Mouse (Mus musculus) heart, embryonic 10.5 days (tissue): ENCODE results near the gene Slc8a1. TPM values are rescaled to one million over a fixed set of nuclear protein-coding genes. Genes with fewer than 3 reads are reported as not detected.

Experiments used
- DNase-seq: peaks from one replicate; pipeline ENCODE4 v3.0.0-alpha.2; 2017; ENCODE audit warnings: low spot score
- H3K27ac ChIP-seq: fragments of 300-500 bp; sonication (generic); 2 replicates; pipeline ENCODE4 v1.5.1; 2016; ENCODE audit warnings: mild to moderate bottlenecking
- H3K27me3 ChIP-seq: fragments of 300-500 bp; sonication (generic); 2 replicates; pipeline ENCODE4 v1.6.1; 2016; ENCODE audit warnings: mild to moderate bottlenecking; ENCODE audit not compliant: poor library complexity, insufficient read depth, severe bottlenecking
- H3K36me3 ChIP-seq: fragments of 300-500 bp; sonication (generic); 2 replicates; pipeline ENCODE4 v1.6.1; 2016; ENCODE audit warnings: mild to moderate bottlenecking, moderate library complexity
- H3K4me1 ChIP-seq: fragments of 300-500 bp; sonication (generic); 2 replicates; pipeline ENCODE4 v1.6.1; 2016; ENCODE audit warnings: mild to moderate bottlenecking
- H3K4me3 ChIP-seq: fragments of 300-500 bp; sonication (generic); 2 replicates; pipeline ENCODE4 v1.5.1; 2016; ENCODE audit warnings: mild to moderate bottlenecking, moderate library complexity
- H3K9me3 ChIP-seq: fragments of 300-500 bp; sonication (generic); 2 replicates; pipeline ENCODE4 v1.6.1; 2016; ENCODE audit warnings: mild to moderate bottlenecking, moderate library complexity
- WGBS: fragments of 180-500 bp; shearing (Covaris S2); methylation state at CpG from one replicate; pipeline ENCODE4 v1.1.7; 2016; 5-methylcytosine and 5-hydroxymethylcytosine counted together
- polyA plus RNA-seq: library from polyadenylated mRNA; unstranded; fragments of >200 nt; fragmentation: Nextera tagmentation; extraction: Ambion mirVana; gene quantifications from 2 replicates; pipeline ENCODE4 v1.2.1, GENCODE M21; 2016

Gene Slc8a1
- polyA plus RNA-seq, 1 experiment from 2014 or later, result 58.1 TPM

DNA sequence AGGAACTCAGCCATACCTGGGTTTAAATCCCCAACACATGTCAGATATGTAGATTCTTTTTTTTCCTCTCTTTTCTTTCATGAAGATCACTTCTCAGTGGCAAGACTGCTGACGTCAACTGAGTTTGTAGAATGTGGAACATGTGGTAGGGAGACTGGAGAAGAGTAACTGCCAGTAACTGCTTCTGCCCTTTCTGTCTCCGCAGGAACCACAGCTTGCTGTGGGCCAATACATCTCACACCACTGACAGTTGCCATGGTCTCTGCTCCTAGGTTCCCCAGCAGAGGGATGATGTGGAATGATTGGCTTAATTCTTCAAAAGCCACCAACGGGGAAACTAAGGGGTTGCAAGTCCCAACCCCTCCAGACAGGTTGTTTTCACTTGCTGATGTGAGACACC lies 33.4 kb downstream of the Slc8a1 start:
- DNase-seq, result no peak
- WGBS, result 40% methylated on average over 3 of the region's 3 CpGs
- H3K36me3 ChIP-seq, result peaks cover 43% of the 10 kb centered on the region
- H3K4me3 ChIP-seq, result no peak overlapping the region
- H3K9me3 ChIP-seq, result no peaks in the 10 kb centered on the region
- peaks cover 11% of the 10 kb centered on the region; the same call in 1 of the 2 replicates for H3K4me1 ChIP-seq
- H3K27ac ChIP-seq, result no peak overlapping the region
- no peaks in the 10 kb centered on the region for H3K27me3 ChIP-seq

- H3K27me3 ChIP-seq, result no peaks in the 10 kb centered on the region
- no peak overlapping the region for H3K4me3 ChIP-seq
- H3K9me3 ChIP-seq, result no peaks in the 10 kb centered on the region
- WGBS, result 63% methylated on average over 2 of the region's 2 CpGs
- peaks cover 41% of the 10 kb centered on the region for H3K36me3 ChIP-seq
- peaks cover 11% of the 10 kb centered on the region; the same call in 1 of the 2 replicates for H3K4me1 ChIP-seq
- no peak for DNase-seq
- H3K27ac ChIP-seq, result no peak overlapping the region
Measured at GRCm38 (mm10) chr17:81703258-81703657, 34.9 kb downstream of the Slc8a1 start.

DNA sequence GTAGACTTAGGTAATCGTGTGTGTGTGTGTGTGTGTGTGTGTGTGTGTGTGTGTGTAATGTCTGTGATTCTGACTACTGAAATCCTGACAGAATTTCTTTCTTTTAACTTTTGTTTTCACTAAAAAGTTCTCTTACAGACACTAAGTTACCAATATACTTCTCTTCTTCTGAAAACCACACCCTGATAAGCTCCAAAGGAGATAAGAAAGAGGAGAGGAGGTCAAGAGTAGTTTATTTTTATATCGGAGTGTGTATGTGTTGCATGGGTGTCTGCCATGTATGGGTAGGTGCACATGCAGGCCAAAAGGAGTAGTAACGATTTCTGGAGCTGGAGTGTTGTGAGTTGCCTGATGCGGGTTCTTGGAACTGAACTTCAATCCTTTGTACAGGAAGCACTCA lies 36.5 kb downstream of the Slc8a1 start:
- Histone ChIP-seq H3K4me3 (no peak overlapping the region), H3K27ac (no peak overlapping the region), H3K4me1 (peaks cover 11% of the 10 kb centered on the region; the same call in 1 of the 2 replicates), H3K9me3 (no peaks in the 10 kb centered on the region), H3K27me3 (no peaks in the 10 kb centered on the region), H3K36me3 (peaks cover 34% of the 10 kb centered on the region)
- 58% methylated on average over 4 of the region's 4 CpGs for WGBS
- no peak for DNase-seq

DNA sequence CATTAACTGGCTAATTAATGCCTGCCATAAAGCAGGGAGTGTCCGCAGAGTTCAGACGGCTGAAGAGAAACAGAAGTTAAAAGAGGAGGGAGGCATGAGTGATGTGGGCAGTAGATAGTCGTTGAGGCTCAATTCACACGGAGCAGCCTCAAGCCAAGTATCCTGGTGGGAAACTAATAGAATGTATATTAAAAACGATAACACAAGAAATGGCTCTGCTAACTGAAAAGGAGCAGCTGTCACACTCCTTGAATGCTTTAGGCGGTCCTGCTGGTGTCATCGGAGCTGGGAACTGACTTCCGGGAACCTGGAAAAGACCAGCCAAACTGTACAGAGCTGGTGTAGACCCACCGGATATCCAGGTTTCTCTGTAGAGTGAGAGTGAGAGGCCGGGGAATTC lies 39.4 kb downstream of the Slc8a1 start:
- Histone ChIP-seq H3K27me3 (no peaks in the 10 kb centered on the region), H3K4me1 (no peaks in the 10 kb centered on the region), H3K27ac (no peak overlapping the region), H3K9me3 (no peaks in the 10 kb centered on the region), H3K36me3 (peaks cover 31% of the 10 kb centered on the region), H3K4me3 (no peak overlapping the region)
- no peak for DNase-seq
- WGBS, result 63% methylated on average over 10 of the region's 10 CpGs

DNA sequence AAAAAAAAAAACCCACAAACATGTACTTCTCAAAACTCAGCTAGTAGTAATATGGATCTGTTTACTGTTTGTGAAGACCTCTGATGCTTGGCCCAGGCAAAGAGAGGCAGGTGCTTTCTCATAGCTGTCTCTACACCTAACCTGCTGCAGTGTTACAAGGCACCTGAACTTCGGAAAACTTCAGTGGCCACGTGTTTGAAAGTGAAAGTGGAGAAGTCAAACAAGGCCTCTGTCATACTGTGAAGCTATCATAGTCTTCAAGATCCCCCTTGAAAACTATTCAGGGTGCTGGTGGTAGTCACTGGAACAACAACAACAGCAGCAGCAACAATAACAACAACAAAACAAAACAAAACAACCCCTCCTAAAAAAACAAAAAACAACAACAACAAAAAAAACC lies 40.5 kb downstream of the Slc8a1 start:
- no peaks in the 10 kb centered on the region for H3K27me3 ChIP-seq
- no peak for DNase-seq
- no peaks in the 10 kb centered on the region for H3K4me1 ChIP-seq
- no peaks in the 10 kb centered on the region for H3K9me3 ChIP-seq
- no peak overlapping the region for H3K4me3 ChIP-seq
- WGBS, result 48% methylated on average over 2 of the region's 2 CpGs
- H3K36me3 ChIP-seq, result peaks cover 28% of the 10 kb centered on the region
- H3K27ac ChIP-seq, result no peak overlapping the region

- Histone ChIP-seq H3K27me3 (no peaks in the 10 kb centered on the region), H3K36me3 (peaks cover 15% of the 10 kb centered on the region), H3K27ac (no peak overlapping the region), H3K4me3 (no peak overlapping the region), H3K4me1 (no peaks in the 10 kb centered on the region), H3K9me3 (no peaks in the 10 kb centered on the region)
- WGBS, result 72% methylated on average over 1 of the region's 1 CpGs
- no peak for DNase-seq
Measured at GRCm38 (mm10) chr17:81694977-81695376, 43.2 kb downstream of the Slc8a1 start.

GRCm38 (mm10) chr17:81679616-81680015 lies 58.6 kb downstream of the Slc8a1 start:
- no peak for DNase-seq
- Histone ChIP-seq H3K9me3 (no peaks in the 10 kb centered on the region), H3K27me3 (no peaks in the 10 kb centered on the region), H3K4me3 (no peak overlapping the region), H3K4me1 (peaks cover 7% of the 10 kb centered on the region; the same call in 1 of the 2 replicates), H3K36me3 (no peaks in the 10 kb centered on the region), H3K27ac (no peak overlapping the region)

- Histone ChIP-seq H3K4me3 (no peak overlapping the region), H3K27ac (no peak overlapping the region), H3K36me3 (0 out of 2 replicates have a peak, but pooled peaks cover 4% of the 10 kb centered on the region), H3K9me3 (no peaks in the 10 kb centered on the region), H3K4me1 (peaks cover 16% of the 10 kb centered on the region), H3K27me3 (0 out of 2 replicates have a peak, but pooled peaks cover 2% of the 10 kb centered on the region)
- DNase-seq, result no peak
- WGBS, result 78% methylated on average over 2 of the region's 2 CpGs
Measured at GRCm38 (mm10) chr17:81677450-81677849, 60.7 kb downstream of the Slc8a1 start.

- H3K36me3 ChIP-seq, result 0 out of 2 replicates have a peak, but pooled peaks cover 9% of the 10 kb centered on the region
- 63% methylated on average over 3 of the region's 3 CpGs for WGBS
- peaks cover 13% of the 10 kb centered on the region for H3K27me3 ChIP-seq
- H3K27ac ChIP-seq, result no peak overlapping the region
- H3K4me3 ChIP-seq, result no peak overlapping the region
- peaks cover 24% of the 10 kb centered on the region for H3K4me1 ChIP-seq
- DNase-seq, result no peak
- no peaks in the 10 kb centered on the region for H3K9me3 ChIP-seq
Measured at GRCm38 (mm10) chr17:81676203-81676602, 62.0 kb downstream of the Slc8a1 start.

- Histone ChIP-seq H3K36me3 (0 out of 2 replicates have a peak, but pooled peaks cover 9% of the 10 kb centered on the region), H3K4me1 (peaks cover 61% of the 10 kb centered on the region), H3K4me3 (peak overlapping the region; percentile 61), H3K27me3 (peaks cover 13% of the 10 kb centered on the region), H3K9me3 (no peaks in the 10 kb centered on the region), H3K27ac (no peak overlapping the region)
- WGBS, result 8% methylated on average over 5 of the region's 5 CpGs
- DNase-seq, result no peak
Measured at GRCm38 (mm10) chr17:81671245-81671644, 66.9 kb downstream of the Slc8a1 start.

GRCm38 (mm10) chr17:81669816-81670691 lies 68.1 kb downstream of the Slc8a1 start:
- Histone ChIP-seq H3K27ac (peak overlapping the region; percentile 80), H3K27me3 (peaks cover 13% of the 10 kb centered on the region), H3K9me3 (no peaks in the 10 kb centered on the region), H3K4me1 (peaks cover 61% of the 10 kb centered on the region), H3K4me3 (peak overlapping the region; percentile 61), H3K36me3 (0 out of 2 replicates have a peak, but pooled peaks cover 11% of the 10 kb centered on the region)
- under 1% methylated on average over 54 of the region's 84 CpGs for WGBS
- DNase-seq, result no peak

GRCm38 (mm10) chr17:81669062-81669815 lies 68.9 kb downstream of the Slc8a1 start:
- H3K36me3 ChIP-seq, result 0 out of 2 replicates have a peak, but pooled peaks cover 11% of the 10 kb centered on the region
- whole genome bisulfite sequencing, result 7% methylated on average over 22 of the region's 22 CpGs
- no peaks in the 10 kb centered on the region for H3K9me3 ChIP-seq
- peaks cover 13% of the 10 kb centered on the region for H3K27me3 ChIP-seq
- peak overlapping the region; percentile 80 for H3K27ac ChIP-seq
- DNase-seq, result no peak
- H3K4me1 ChIP-seq, result peaks cover 58% of the 10 kb centered on the region
- peak overlapping the region; percentile 61 for H3K4me3 ChIP-seq

DNA sequence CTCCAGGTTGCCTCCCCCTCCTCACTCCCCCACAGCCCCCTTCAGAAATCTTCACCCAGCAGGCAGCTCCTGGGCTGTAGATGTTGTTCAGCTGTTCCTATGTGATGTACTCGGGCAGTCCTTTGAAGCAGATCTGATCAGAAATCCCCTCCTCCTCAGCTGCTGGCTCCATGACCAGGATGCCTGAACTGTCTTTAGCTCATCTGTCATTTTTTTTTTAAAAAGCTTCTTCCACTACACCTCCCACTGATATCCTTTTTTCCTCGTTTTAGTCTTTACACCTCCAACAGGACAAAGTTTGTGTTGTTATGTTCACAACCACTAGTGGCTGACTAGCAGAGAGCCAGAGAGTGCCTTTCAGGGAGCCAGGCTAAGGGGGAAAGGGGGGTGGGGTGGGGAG lies 69.7 kb downstream of the Slc8a1 start:
- peaks cover 55% of the 10 kb centered on the region for H3K4me1 ChIP-seq
- WGBS, result 7% methylated on average over 2 of the region's 2 CpGs
- no peak overlapping the region for H3K27ac ChIP-seq
- no peaks in the 10 kb centered on the region for H3K9me3 ChIP-seq
- DNase-seq, result no peak
- peak overlapping the region; percentile 61 for H3K4me3 ChIP-seq
- H3K36me3 ChIP-seq, result 0 out of 2 replicates have a peak, but pooled peaks cover 8% of the 10 kb centered on the region
- peaks cover 13% of the 10 kb centered on the region for H3K27me3 ChIP-seq
